Mouse (Mus musculus) naive thymus-derived CD4-positive, alpha-beta T cell, adult 5 months (primary cell): ENCODE data around the gene Tas2r120. TPM values are rescaled to one million over a fixed set of nuclear protein-coding genes. Genes with fewer than 3 reads are reported as not detected.

Source experiments
- polyA plus RNA-seq: library from polyadenylated mRNA; unstranded; fragments of 100-300 nt; shearing (Covaris generic); gene quantifications from one replicate; pipeline ENCODE4 v1.2.1, GENCODE M21; 2017

Tas2r120 gene
- polyA plus RNA-seq, result not detected

GRCm38 (mm10) chr6:132656653-132657052 lies at the start of gene Tas2r120:
Gene Tas2r120, plus strand, starts transcription at chr6:132656953.

GRCm38 (mm10) chr6:132651426-132651825 lies 5.3 kb upstream of the Tas2r120 start, which contains the start of gene A630073D07Rik:
Gene A630073D07Rik, minus strand, starts transcription at chr6:132651526.

GRCm38 (mm10) chr6:132700907-132701306 lies 44.2 kb downstream of the Tas2r120 start, which contains the start of gene Tas2r121:
Gene Tas2r121, minus strand, starts transcription at chr6:132701007.

Other genes starting within 250 kb of the Tas2r120 start
- not detected for gene Prh1, start 87.1 kb upstream of the Tas2r120 start, polyA plus RNA-seq
- not detected for gene Prp2, start 61.0 kb upstream of the Tas2r120 start, polyA plus RNA-seq
- not detected for gene A630073D07Rik, start 5.4 kb upstream of the Tas2r120 start, polyA plus RNA-seq
- gene Tas2r121, start 44.1 kb downstream of the Tas2r120 start, polyA plus RNA-seq, result not detected
- not detected for gene Tas2r122, start 55.0 kb downstream of the Tas2r120 start, polyA plus RNA-seq
- not detected for gene Tas2r115, start 81.1 kb downstream of the Tas2r120 start, polyA plus RNA-seq
- not detected for gene Tas2r124, start 97.8 kb downstream of the Tas2r120 start, polyA plus RNA-seq
- gene Tas2r102, start 105.2 kb downstream of the Tas2r120 start, polyA plus RNA-seq, result not detected
- gene Tas2r136, start 121.2 kb downstream of the Tas2r120 start, polyA plus RNA-seq, result not detected
- gene Tas2r117, start 145.9 kb downstream of the Tas2r120 start, polyA plus RNA-seq, result not detected
- gene Tas2r123, start 190.2 kb downstream of the Tas2r120 start, polyA plus RNA-seq, result not detected
- gene Tas2r116, start 198.5 kb downstream of the Tas2r120 start, polyA plus RNA-seq, result not detected
- not detected for gene Tas2r110, start 211.1 kb downstream of the Tas2r120 start, polyA plus RNA-seq
- not detected for gene Tas2r113, start 236.1 kb downstream of the Tas2r120 start, polyA plus RNA-seq